Mouse (Mus musculus) liver, adult 2 months (tissue): ENCODE measurements around the gene Igfn1.

ENCODE experiments used
- CTCF ChIP-seq: fragments of 200-500 bp; IDR thresholded peaks from 2 replicates; pipeline ENCODE4 v1.5.1; 2011; ENCODE audit warnings: low read depth, low read length, control low read depth
- POLR2A ChIP-seq: fragments of 200-500 bp; IDR thresholded peaks from 2 replicates; pipeline ENCODE4 v1.6.1; 2011; ENCODE audit warnings: low read length, control low read depth; ENCODE audit not compliant: insufficient read depth; ENCODE audit errors: extremely low read depth

- TF ChIP-seq CTCF: no peak
- no peak for TF ChIP-seq POLR2A
Measured at GRCm38 (mm10) chr1:136017307-136017706, 11.2 kb upstream of the Igfn1 start.
